Mouse (Mus musculus) urinary bladder, postnatal 36 days (tissue): ENCODE data around the gene 4933424G06Rik.
"Not testable (repeated sequence)": the region's sequence is repeated elsewhere in the genome, so short reads cannot be mapped to it uniquely, and the experiment has no call there.

Experiments
- DNase-seq, 2 experiments: peaks; one replicate each; pipeline ENCODE4 v3.0.0; 2022; ENCODE audit warnings: low spot score in 2 of 2, mixed read lengths in 1 of 2

4933424G06Rik gene

GRCm38 (mm10) chr1:36709854-36710280 is at the start of gene 4933424G06Rik:
Gene 4933424G06Rik, plus strand, starts transcription at chr1:36710149.
- peak; percentile 96 to 98 for DNase-seq

- no peak for DNase-seq
Measured at GRCm38 (mm10) chr1:36664457-36664856, 45.5 kb upstream of the 4933424G06Rik start.

GRCm38 (mm10) chr1:36665165-36665723 is 44.7 kb upstream of the 4933424G06Rik start:
- DNase-seq, result no peak

GRCm38 (mm10) chr1:36665934-36666333 is 44.0 kb upstream of the 4933424G06Rik start:
- no peak for DNase-seq

GRCm38 (mm10) chr1:36668007-36668406 is 41.9 kb upstream of the 4933424G06Rik start:
- not testable (repeated sequence) for DNase-seq

- no peak for DNase-seq
Measured at GRCm38 (mm10) chr1:36670256-36670655, 39.7 kb upstream of the 4933424G06Rik start.

GRCm38 (mm10) chr1:36671260-36671659 is 38.7 kb upstream of the 4933424G06Rik start:
- DNase-seq, result no peak

GRCm38 (mm10) chr1:36672648-36673350 is 37.1 kb upstream of the 4933424G06Rik start:
- DNase-seq, result no peak

GRCm38 (mm10) chr1:36674936-36675335 is 35.0 kb upstream of the 4933424G06Rik start:
- DNase-seq, result no peak

GRCm38 (mm10) chr1:36680893-36681292 is 29.1 kb upstream of the 4933424G06Rik start:
- DNase-seq, result no peak

- DNase-seq, result no peak
Measured at GRCm38 (mm10) chr1:36682620-36683355, 27.2 kb upstream of the 4933424G06Rik start, which contains the start of gene Fam178b. Gene Fam178b, minus strand, starts transcription at chr1:36683183.

GRCm38 (mm10) chr1:36683810-36684467 is 26.0 kb upstream of the 4933424G06Rik start:
- DNase-seq, result peak; percentile 77 to 80

- no peak for DNase-seq
Measured at GRCm38 (mm10) chr1:36690671-36691235, 19.2 kb upstream of the 4933424G06Rik start.

- DNase-seq, result peak; percentile 92 to 97
Measured at GRCm38 (mm10) chr1:36691271-36692155, 18.4 kb upstream of the 4933424G06Rik start, which contains the start of gene Cox5b. Gene Cox5b, plus strand, starts transcription at chr1:36691449.

GRCm38 (mm10) chr1:36694871-36695270 is 15.1 kb upstream of the 4933424G06Rik start:
- DNase-seq, result no peak

GRCm38 (mm10) chr1:36696411-36696810 is 13.5 kb upstream of the 4933424G06Rik start:
- DNase-seq, result no peak

- DNase-seq, result no peak
Measured at GRCm38 (mm10) chr1:36697030-36697429, 12.9 kb upstream of the 4933424G06Rik start.

- DNase-seq, result no peak
Measured at GRCm38 (mm10) chr1:36707166-36707565, 2.8 kb upstream of the 4933424G06Rik start.

GRCm38 (mm10) chr1:36707797-36708196 is 2.2 kb upstream of the 4933424G06Rik start:
- no peak for DNase-seq

- no peak for DNase-seq
Measured at GRCm38 (mm10) chr1:36708626-36709025, 1.3 kb upstream of the 4933424G06Rik start.
